Mouse (Mus musculus) neural tube, embryonic 15.5 days (tissue): ENCODE data around the gene Rbfox2. TPM values are rescaled to one million over a fixed set of nuclear protein-coding genes. Genes with fewer than 3 reads are reported as not detected.

ENCODE experiments used
- ATAC-seq: fragments of 200-750 bp; cut with Nextera tagmentation; 2 replicates; pipeline ENCODE4 v1.8.0; 2017; ENCODE audit warnings: mild to moderate bottlenecking, moderate TSS enrichment, moderate library complexity; ENCODE audit not compliant: low FRiP score
- H3K27ac ChIP-seq: fragments of 300-500 bp; sonication (generic); replicated peaks from 2 replicates; pipeline ENCODE4 v1.5.1; 2015; ENCODE audit warnings: mild to moderate bottlenecking, inconsistent platforms
- H3K27me3 ChIP-seq: fragments of 300-500 bp; sonication (generic); replicated peaks from 2 replicates; pipeline ENCODE4 v1.6.1; 2015; ENCODE audit warnings: inconsistent platforms
- H3K36me3 ChIP-seq: fragments of 300-500 bp; sonication (generic); 2 replicates; pipeline ENCODE4 v1.6.1; 2015; ENCODE audit warnings: inconsistent platforms
- H3K4me1 ChIP-seq: fragments of 300-500 bp; sonication (generic); 2 replicates; pipeline ENCODE4 v1.6.1; 2015; ENCODE audit warnings: inconsistent platforms
- H3K4me2 ChIP-seq: fragments of 300-500 bp; sonication (generic); 2 replicates; pipeline ENCODE4 v1.6.1; 2015; ENCODE audit warnings: inconsistent platforms, mild to moderate bottlenecking, moderate library complexity
- H3K4me3 ChIP-seq: fragments of 300-500 bp; sonication (generic); replicated peaks from 2 replicates; pipeline ENCODE4 v1.5.1; 2015; ENCODE audit warnings: mild to moderate bottlenecking, inconsistent platforms
- H3K9ac ChIP-seq: fragments of 300-500 bp; sonication (generic); replicated peaks from 2 replicates; pipeline ENCODE4 v1.6.1; 2015; ENCODE audit warnings: mild to moderate bottlenecking, inconsistent platforms
- H3K9me3 ChIP-seq: fragments of 300-500 bp; sonication (generic); replicated peaks from 2 replicates; pipeline ENCODE4 v1.6.1; 2016; ENCODE audit warnings: inconsistent platforms
- WGBS: fragments of 180-500 bp; shearing (Covaris S2); methylation state at CpG from one replicate; pipeline ENCODE4 v1.1.7; 2015; ENCODE audit warnings: mixed read lengths; 5-methylcytosine and 5-hydroxymethylcytosine counted together
- polyA plus RNA-seq: library from polyadenylated mRNA; unstranded; fragments of >200 nt; fragmentation: Nextera tagmentation; extraction: Ambion mirVana; gene quantifications from 2 replicates; pipeline ENCODE4 v1.2.1, GENCODE M21; 2015

Rbfox2 gene
- polyA plus RNA-seq, 1 experiment from 2014 or later, result 120 TPM

GRCm38 (mm10) chr15:77329681-77330180 is 22.9 kb upstream of the Rbfox2 start:
- no peak overlapping the region for H3K27ac ChIP-seq
- no peaks in the 10 kb centered on the region for H3K4me1 ChIP-seq
- no peak overlapping the region for H3K9ac ChIP-seq
- no peaks in the 10 kb centered on the region for H3K36me3 ChIP-seq
- no peaks in the 10 kb centered on the region for H3K27me3 ChIP-seq
- H3K4me2 ChIP-seq, result no peak overlapping the region
- no peaks in the 10 kb centered on the region for H3K9me3 ChIP-seq
- ATAC-seq, result no peak
- no peak overlapping the region for H3K4me3 ChIP-seq
- 84% methylated on average over 12 of the region's 12 CpGs for WGBS

GRCm38 (mm10) chr15:77326361-77326760 is 19.6 kb upstream of the Rbfox2 start:
- Histone ChIP-seq H3K36me3 (no peaks in the 10 kb centered on the region), H3K9me3 (no peaks in the 10 kb centered on the region), H3K9ac (no peak overlapping the region), H3K4me1 (no peaks in the 10 kb centered on the region), H3K4me2 (no peak overlapping the region), H3K4me3 (no peak overlapping the region), H3K27ac (no peak overlapping the region), H3K27me3 (no peaks in the 10 kb centered on the region)
- ATAC-seq, result no peak
- 94% methylated on average over 4 of the region's 4 CpGs for WGBS

- H3K36me3 ChIP-seq, result no peaks in the 10 kb centered on the region
- no peak overlapping the region for H3K4me2 ChIP-seq
- H3K9me3 ChIP-seq, result no peaks in the 10 kb centered on the region
- 91% methylated on average over 11 of the region's 11 CpGs for WGBS
- no peak overlapping the region for H3K4me3 ChIP-seq
- H3K4me1 ChIP-seq, result no peaks in the 10 kb centered on the region
- no peak for ATAC-seq
- no peak overlapping the region for H3K27ac ChIP-seq
- no peaks in the 10 kb centered on the region for H3K27me3 ChIP-seq
- no peak overlapping the region for H3K9ac ChIP-seq
These were observed 17.6 kb upstream of the Rbfox2 start for GRCm38 (mm10) chr15:77324426-77324825.

- no peak for ATAC-seq
- WGBS, result 83% methylated on average over 10 of the region's 10 CpGs
- no peak overlapping the region for H3K27ac ChIP-seq
- H3K36me3 ChIP-seq, result no peaks in the 10 kb centered on the region
- no peaks in the 10 kb centered on the region for H3K9me3 ChIP-seq
- no peak overlapping the region for H3K4me2 ChIP-seq
- no peaks in the 10 kb centered on the region for H3K4me1 ChIP-seq
- no peaks in the 10 kb centered on the region for H3K27me3 ChIP-seq
- H3K4me3 ChIP-seq, result no peak overlapping the region
- no peak overlapping the region for H3K9ac ChIP-seq
These were observed 16.4 kb upstream of the Rbfox2 start for GRCm38 (mm10) chr15:77323226-77323625.

- H3K4me2 ChIP-seq, result no peak overlapping the region
- H3K4me1 ChIP-seq, result 0 out of 2 replicates have a peak, but pooled peaks cover 7% of the 10 kb centered on the region
- no peak overlapping the region for H3K4me3 ChIP-seq
- 30% methylated on average over 6 of the region's 6 CpGs for WGBS
- H3K9ac ChIP-seq, result no peak overlapping the region
- H3K27me3 ChIP-seq, result no peaks in the 10 kb centered on the region
- H3K9me3 ChIP-seq, result no peaks in the 10 kb centered on the region
- H3K27ac ChIP-seq, result no peak overlapping the region
- H3K36me3 ChIP-seq, result no peaks in the 10 kb centered on the region
- ATAC-seq, result no peak
These were observed 6.9 kb upstream of the Rbfox2 start for GRCm38 (mm10) chr15:77313701-77314100.

- 91% methylated on average over 7 of the region's 7 CpGs for WGBS
These were observed 6.0 kb upstream of the Rbfox2 start for GRCm38 (mm10) chr15:77312796-77313195.

GRCm38 (mm10) chr15:77307767-77308495 is 1.1 kb upstream of the Rbfox2 start:
- WGBS, result 85% methylated on average over 4 of the region's 4 CpGs
- no peak for ATAC-seq
- no peak overlapping the region for H3K27ac ChIP-seq
- no peaks in the 10 kb centered on the region for H3K9me3 ChIP-seq
- H3K27me3 ChIP-seq, result no peaks in the 10 kb centered on the region
- no peak overlapping the region for H3K4me2 ChIP-seq
- no peak overlapping the region for H3K9ac ChIP-seq
- peaks cover 31% of the 10 kb centered on the region for H3K4me1 ChIP-seq
- H3K36me3 ChIP-seq, result no peaks in the 10 kb centered on the region
- no peak overlapping the region for H3K4me3 ChIP-seq

More at GRCm38 (mm10) chr15:77312796-77313195, 6.0 kb upstream of the Rbfox2 start:
- ATAC-seq, result no peak
- Histone ChIP-seq H3K4me1 (0 out of 2 replicates have a peak, but pooled peaks cover 7% of the 10 kb centered on the region), H3K36me3 (no peaks in the 10 kb centered on the region), H3K27me3 (no peaks in the 10 kb centered on the region), H3K4me3 (no peak overlapping the region), H3K9me3 (no peaks in the 10 kb centered on the region), H3K27ac (no peak overlapping the region), H3K9ac (no peak overlapping the region), H3K4me2 (no peak overlapping the region)

GRCm38 (mm10) chr15:77305852-77306546 is 805 bp downstream of the Rbfox2 start:
- ATAC-seq, result no peak; the same call in 1 of the 2 replicates
- under 1% methylated on average over 53 of the region's 54 CpGs for WGBS
- peak overlapping the region; percentile 99 for H3K27ac ChIP-seq
- H3K4me1 ChIP-seq, result peaks cover 34% of the 10 kb centered on the region
- H3K9me3 ChIP-seq, result no peaks in the 10 kb centered on the region
- H3K27me3 ChIP-seq, result no peaks in the 10 kb centered on the region
- H3K36me3 ChIP-seq, result no peaks in the 10 kb centered on the region
- peak overlapping the region; percentile 72 for H3K4me2 ChIP-seq
- peak overlapping the region; percentile 95 for H3K9ac ChIP-seq
- H3K4me3 ChIP-seq, result peak overlapping the region; percentile 92

GRCm38 (mm10) chr15:77304960-77305359 is 1.8 kb downstream of the Rbfox2 start:
- Histone ChIP-seq H3K4me3 (peak overlapping the region; percentile 92), H3K4me1 (peaks cover 42% of the 10 kb centered on the region), H3K36me3 (no peaks in the 10 kb centered on the region), H3K27ac (peak overlapping the region; percentile 99; the same call in 1 of the 2 replicates), H3K27me3 (no peaks in the 10 kb centered on the region), H3K4me2 (peak overlapping the region; percentile 72), H3K9ac (peak overlapping the region; percentile 95), H3K9me3 (no peaks in the 10 kb centered on the region)
- no peak for ATAC-seq
- 5% methylated on average over 3 of the region's 3 CpGs for WGBS

GRCm38 (mm10) chr15:77301122-77301521 is 5.7 kb downstream of the Rbfox2 start:
- no peaks in the 10 kb centered on the region for H3K27me3 ChIP-seq
- no peaks in the 10 kb centered on the region for H3K9me3 ChIP-seq
- no peak overlapping the region for H3K27ac ChIP-seq
- no peaks in the 10 kb centered on the region for H3K36me3 ChIP-seq
- no peak overlapping the region for H3K4me2 ChIP-seq
- ATAC-seq, result no peak
- no peak overlapping the region for H3K9ac ChIP-seq
- 90% methylated on average over 6 of the region's 6 CpGs for WGBS
- H3K4me1 ChIP-seq, result peaks cover 42% of the 10 kb centered on the region
- H3K4me3 ChIP-seq, result no peak overlapping the region

GRCm38 (mm10) chr15:77298564-77298963 is 8.2 kb downstream of the Rbfox2 start:
- WGBS, result 73% methylated on average over 3 of the region's 3 CpGs
- H3K27ac ChIP-seq, result no peak overlapping the region
- no peak overlapping the region for H3K4me2 ChIP-seq
- H3K4me3 ChIP-seq, result no peak overlapping the region
- H3K36me3 ChIP-seq, result no peaks in the 10 kb centered on the region
- H3K9ac ChIP-seq, result no peak overlapping the region
- H3K4me1 ChIP-seq, result peaks cover 21% of the 10 kb centered on the region
- no peaks in the 10 kb centered on the region for H3K27me3 ChIP-seq
- no peaks in the 10 kb centered on the region for H3K9me3 ChIP-seq
- ATAC-seq, result no peak

- H3K4me1 ChIP-seq, result peaks cover 19% of the 10 kb centered on the region
- no peaks in the 10 kb centered on the region for H3K9me3 ChIP-seq
- no peak for ATAC-seq
- H3K4me2 ChIP-seq, result no peak overlapping the region
- 87% methylated on average over 2 of the region's 2 CpGs for WGBS
- H3K27me3 ChIP-seq, result no peaks in the 10 kb centered on the region
- H3K36me3 ChIP-seq, result no peaks in the 10 kb centered on the region
- H3K4me3 ChIP-seq, result no peak overlapping the region
- H3K9ac ChIP-seq, result no peak overlapping the region
- no peak overlapping the region for H3K27ac ChIP-seq
These were observed 10.2 kb downstream of the Rbfox2 start for GRCm38 (mm10) chr15:77296635-77297034.
